Mouse (Mus musculus) liver, embryonic 12.5 days (tissue): ENCODE results near the gene Zfp607b. TPM values are rescaled to one million over a fixed set of nuclear protein-coding genes. Genes with fewer than 3 reads are reported as not detected.

Source experiments
- ATAC-seq: fragments of 200-750 bp; cut with Nextera tagmentation; 2 replicates; pipeline ENCODE4 v1.8.0; 2017; ENCODE audit warnings: moderate number of reproducible peaks, mild to moderate bottlenecking, moderate library complexity
- H3K27ac ChIP-seq: fragments of 300-500 bp; sonication (generic); 2 replicates; pipeline ENCODE4 v1.5.1; 2016; ENCODE audit warnings: mild to moderate bottlenecking
- H3K27me3 ChIP-seq: fragments of 300-500 bp; sonication (generic); replicated peaks from 2 replicates; pipeline ENCODE4 v1.6.1; 2016; ENCODE audit warnings: mild to moderate bottlenecking, moderate library complexity
- H3K36me3 ChIP-seq: fragments of 300-500 bp; sonication (generic); 2 replicates; pipeline ENCODE4 v1.6.1; 2016; ENCODE audit warnings: mild to moderate bottlenecking, moderate library complexity
- H3K4me1 ChIP-seq: fragments of 300-500 bp; sonication (generic); 2 replicates; pipeline ENCODE4 v1.6.1; 2016
- H3K4me2 ChIP-seq: fragments of 300-500 bp; sonication (generic); 2 replicates; pipeline ENCODE4 v1.6.1; 2016; ENCODE audit warnings: mild to moderate bottlenecking, moderate library complexity
- H3K4me3 ChIP-seq: fragments of 300-500 bp; sonication (generic); 2 replicates; pipeline ENCODE4 v1.5.1; 2016; ENCODE audit warnings: mild to moderate bottlenecking, moderate library complexity
- H3K9ac ChIP-seq: fragments of 300-500 bp; sonication (generic); 2 replicates; pipeline ENCODE4 v1.6.1; 2016; ENCODE audit warnings: mild to moderate bottlenecking, moderate library complexity
- H3K9me3 ChIP-seq: fragments of 300-500 bp; sonication (generic); replicated peaks from 2 replicates; pipeline ENCODE4 v1.6.1; 2016; ENCODE audit warnings: mild to moderate bottlenecking, moderate library complexity
- whole genome bisulfite sequencing: fragments of 180-500 bp; shearing (Covaris S2); methylation state at CpG from one replicate; pipeline ENCODE4 v1.1.7; 2016; ENCODE audit not compliant: insufficient replicate concordance; 5-methylcytosine and 5-hydroxymethylcytosine counted together
- polyA plus RNA-seq: library from polyadenylated mRNA; unstranded; fragments of >200 nt; fragmentation: Nextera tagmentation; extraction: Ambion mirVana; gene quantifications from 2 replicates; pipeline ENCODE4 v1.2.1, GENCODE M21; 2016

The Zfp607b gene
- polyA plus RNA-seq, 1 experiment from 2014 or later = 0.64 TPM

GRCm38 (mm10) chr7:27735457-27735856, 46.3 kb downstream of the Zfp607b start:
- no peak overlapping the region for H3K9ac ChIP-seq
- H3K27me3 ChIP-seq = no peaks in the 10 kb centered on the region
- no peak for ATAC-seq
- H3K9me3 ChIP-seq = no peaks in the 10 kb centered on the region
- WGBS = 75% methylated on average over 5 of the region's 5 CpGs
- no peak overlapping the region for H3K4me2 ChIP-seq
- H3K4me1 ChIP-seq = peaks cover 31% of the 10 kb centered on the region
- H3K4me3 ChIP-seq = no peak overlapping the region
- no peak overlapping the region for H3K27ac ChIP-seq
- peaks cover 27% of the 10 kb centered on the region for H3K36me3 ChIP-seq

Other genes starting within 250 kb of the Zfp607b start
- gene Sptbn4, start 241.7 kb upstream of the Zfp607b start, polyA plus RNA-seq = 0.11 and 0.12 TPM in 2 replicates
- gene Blvrb, start 241.4 kb upstream of the Zfp607b start, polyA plus RNA-seq = 895 and 897 TPM in 2 replicates
- gene Sertad3, start 215.6 kb upstream of the Zfp607b start, polyA plus RNA-seq = 24.6 and 26.3 TPM in 2 replicates
- 19.5 and 20.9 TPM in 2 replicates for gene Sertad1, start 202.4 kb upstream of the Zfp607b start, polyA plus RNA-seq
- 0.91 and 1.2 TPM in 2 replicates for gene Prx, start 190.0 kb upstream of the Zfp607b start, polyA plus RNA-seq
- gene Hipk4, start 166.1 kb upstream of the Zfp607b start, polyA plus RNA-seq = 0.17 and 0.23 TPM in 2 replicates
- gene Pld3, start 136.1 kb upstream of the Zfp607b start, polyA plus RNA-seq = 46.6 and 49.1 TPM in 2 replicates
- 26.3 and 27.5 TPM in 2 replicates for gene 2310022A10Rik, start 136.1 kb upstream of the Zfp607b start, polyA plus RNA-seq
- gene Akt2, start 97.8 kb upstream of the Zfp607b start, polyA plus RNA-seq = 45.0 and 45.2 TPM in 2 replicates
- not detected in 2 replicates for gene Ttc9b, start 35.4 kb upstream of the Zfp607b start, polyA plus RNA-seq
- 5.7 and 6.7 TPM in 2 replicates for gene Map3k10, start 14.7 kb upstream of the Zfp607b start, polyA plus RNA-seq
- 8.0 and 9.2 TPM in 2 replicates for gene Zfp60, start 42.0 kb downstream of the Zfp607b start, polyA plus RNA-seq
- gene Zfp626, start 117.9 kb downstream of the Zfp607b start, polyA plus RNA-seq = 0.89 and 1.0 TPM in 2 replicates
- 2.6 and 3.1 TPM in 2 replicates for gene Zfp59, start 149.3 kb downstream of the Zfp607b start, polyA plus RNA-seq
- 2.1 and 2.2 TPM in 2 replicates for gene Zfp607a, start 168.2 kb downstream of the Zfp607b start, polyA plus RNA-seq
- gene Zfp974, start 240.1 kb downstream of the Zfp607b start, polyA plus RNA-seq = 1.7 and 2.0 TPM in 2 replicates